Mouse (Mus musculus) hindbrain, embryonic 14.5 days (tissue): ENCODE measurements at regions not wholly inside any gene's neighbourhood (a gene's known extent, or its start where the extent isn't known, plus 50 kb on each side); places are given as distances from the start of the nearest gene placed in this dataset.
A peak's percentile ranks its signal among the peaks of the same experiment; 100 is the strongest.

Experiments used
- ATAC-seq: fragments of 200-750 bp; cut with Nextera tagmentation; 2 replicates; pipeline ENCODE4 v1.8.0; 2017; ENCODE audit warnings: moderate number of reproducible peaks, mild to moderate bottlenecking, moderate TSS enrichment, moderate library complexity; ENCODE audit not compliant: low FRiP score
- DNase-seq: peaks from one replicate; pipeline ENCODE4 v3.0.0-alpha.2; 2015; ENCODE audit warnings: low spot score
- H3K27ac ChIP-seq: fragments of 300-500 bp; sonication (generic); 2 replicates; pipeline ENCODE4 v1.5.1; 2014; ENCODE audit warnings: mild to moderate bottlenecking, moderate library complexity
- H3K27me3 ChIP-seq: fragments of 300-500 bp; sonication (generic); 2 replicates; pipeline ENCODE4 v1.6.1; 2014; ENCODE audit warnings: mild to moderate bottlenecking, low read length, mixed read lengths; ENCODE audit not compliant: control insufficient read depth, insufficient read depth
- H3K36me3 ChIP-seq: fragments of 300-500 bp; sonication (generic); replicated peaks from 2 replicates; pipeline ENCODE4 v1.6.1; 2014; ENCODE audit not compliant: control insufficient read depth, insufficient read depth
- H3K4me1 ChIP-seq: fragments of 300-500 bp; sonication (generic); replicated peaks from 2 replicates; pipeline ENCODE4 v1.6.1; 2014; ENCODE audit warnings: antibody characterized with exemption, low read length, mixed read lengths; ENCODE audit not compliant: control insufficient read depth, insufficient read depth
- H3K4me2 ChIP-seq: fragments of 300-500 bp; sonication (generic); replicated peaks from 2 replicates; pipeline ENCODE4 v1.6.1; 2014; ENCODE audit warnings: mild to moderate bottlenecking, moderate library complexity
- H3K4me3 ChIP-seq: fragments of 300-500 bp; sonication (generic); replicated peaks from 2 replicates; pipeline ENCODE4 v1.5.1; 2014; ENCODE audit warnings: mild to moderate bottlenecking, low read length
- H3K9ac ChIP-seq: fragments of 300-500 bp; sonication (generic); 2 replicates; pipeline ENCODE4 v1.6.1; 2014
- H3K9me3 ChIP-seq: fragments of 300-500 bp; sonication (generic); 2 replicates; pipeline ENCODE4 v1.6.1; 2016; ENCODE audit warnings: low read length; ENCODE audit not compliant: control insufficient read depth
- WGBS: fragments of 180-500 bp; shearing (Covaris S2); extraction: QIAGEN DNeasy Blood & Tissue Kit; methylation state at CpG from one replicate; pipeline ENCODE4 v1.1.7; 2014; 5-methylcytosine and 5-hydroxymethylcytosine counted together

DNA sequence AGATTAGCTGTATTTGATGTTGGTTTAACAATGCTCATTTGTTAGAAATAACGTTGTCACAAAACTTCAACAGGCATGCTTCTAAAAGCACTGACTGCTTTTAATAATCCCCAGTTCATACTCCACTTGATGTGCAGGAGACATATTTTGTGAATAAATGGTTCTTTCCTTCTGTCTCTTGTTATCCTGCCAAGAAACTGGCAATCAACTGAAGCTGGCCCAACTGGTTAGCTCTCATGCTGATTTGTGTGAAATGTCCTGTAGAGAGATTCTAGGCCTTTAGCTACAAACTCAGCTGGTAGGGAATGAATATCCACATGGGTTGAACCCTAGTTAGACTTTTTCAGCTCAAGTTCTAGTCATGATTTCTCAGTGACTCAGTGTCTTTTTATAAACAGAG lies 647.8 kb upstream of the Cntnap5b start:
- no peaks in the 10 kb centered on the region for H3K4me1 ChIP-seq
- H3K9ac ChIP-seq, result no peak overlapping the region
- no peaks in the 10 kb centered on the region for H3K9me3 ChIP-seq
- H3K36me3 ChIP-seq, result no peaks in the 10 kb centered on the region
- H3K27me3 ChIP-seq, result no peaks in the 10 kb centered on the region
- H3K27ac ChIP-seq, result no peak overlapping the region
- no peak overlapping the region for H3K4me2 ChIP-seq
- WGBS, result 64% methylated on average over 1 of the region's 1 CpGs
- peak; percentile 32 for DNase-seq
- ATAC-seq, result no peak
- no peak overlapping the region for H3K4me3 ChIP-seq

DNA sequence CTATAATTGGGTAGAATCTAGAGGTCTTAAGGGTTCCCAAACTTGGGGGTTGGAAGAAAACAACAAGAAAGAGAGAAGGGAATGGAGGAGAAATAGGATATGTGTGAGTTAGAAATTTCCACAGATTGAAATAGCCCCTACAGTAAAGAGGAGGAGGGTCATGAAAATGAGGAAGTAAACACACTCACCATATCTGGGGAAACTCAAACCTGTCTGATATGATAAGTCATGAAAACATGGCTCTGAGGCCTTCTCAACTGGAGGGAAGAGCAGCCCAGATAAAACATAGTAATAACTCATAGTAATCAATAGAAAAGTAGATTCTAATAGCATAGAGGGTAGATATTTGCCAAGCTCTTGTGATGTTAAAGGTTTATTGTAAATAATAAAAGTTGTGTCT lies 638.4 kb upstream of the Cntnap5b start:
- DNase-seq (no peak), ATAC-seq (no peak)
- no peak overlapping the region for H3K4me3 ChIP-seq
- H3K4me2 ChIP-seq, result no peak overlapping the region
- no peaks in the 10 kb centered on the region for H3K9me3 ChIP-seq
- no peaks in the 10 kb centered on the region for H3K27me3 ChIP-seq
- no peaks in the 10 kb centered on the region for H3K4me1 ChIP-seq
- no peaks in the 10 kb centered on the region for H3K36me3 ChIP-seq
- H3K9ac ChIP-seq, result no peak overlapping the region
- no peak overlapping the region for H3K27ac ChIP-seq

DNA sequence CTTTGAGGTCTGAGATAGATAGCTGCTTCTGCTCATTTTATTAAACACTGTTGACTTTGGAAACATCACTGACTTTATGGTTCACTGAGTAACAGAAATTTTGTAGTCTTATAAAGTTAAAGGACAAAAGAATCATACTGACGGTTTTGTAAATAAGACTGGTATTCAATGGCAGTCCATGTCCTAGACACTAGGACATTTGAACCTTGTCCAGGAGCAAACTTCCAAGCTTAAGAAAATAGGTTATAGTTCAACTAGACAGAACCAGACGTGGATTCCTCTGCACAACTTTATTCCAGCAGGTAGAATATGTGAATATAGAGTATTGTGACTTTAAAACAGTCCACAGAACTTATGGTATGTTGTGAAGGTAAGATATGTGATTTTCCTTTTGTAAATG lies 635.0 kb upstream of the Cntnap5b start:
- Histone ChIP-seq H3K4me2 (no peak overlapping the region), H3K9ac (no peak overlapping the region), H3K36me3 (no peaks in the 10 kb centered on the region), H3K27me3 (no peaks in the 10 kb centered on the region), H3K9me3 (no peaks in the 10 kb centered on the region), H3K4me1 (no peaks in the 10 kb centered on the region), H3K27ac (no peak overlapping the region), H3K4me3 (no peak overlapping the region)
- ATAC-seq (no peak), DNase-seq (no peak)
- 62% methylated on average over 2 of the region's 2 CpGs for WGBS

DNA sequence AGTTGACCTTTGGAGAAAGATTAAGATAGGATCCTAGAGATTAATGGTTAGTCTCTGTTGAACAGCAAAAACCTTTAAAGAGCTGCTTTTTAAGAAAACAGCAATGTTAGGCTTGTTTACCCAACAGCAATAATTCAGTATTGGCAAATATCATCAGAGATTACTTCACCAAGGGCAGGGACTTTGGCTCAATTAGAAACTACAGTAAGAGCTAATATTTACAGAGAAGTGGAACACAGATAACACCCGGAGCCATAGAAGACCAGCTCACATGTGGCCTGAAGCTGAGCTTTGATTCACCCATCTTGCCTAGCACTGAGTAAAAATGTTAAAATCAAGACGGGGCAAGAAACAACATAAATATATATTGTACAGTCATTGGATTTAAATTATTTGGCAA lies 611.9 kb upstream of the Cntnap5b start:
- Histone ChIP-seq H3K4me3 (no peak overlapping the region), H3K36me3 (no peaks in the 10 kb centered on the region), H3K27me3 (no peaks in the 10 kb centered on the region), H3K4me2 (no peak overlapping the region), H3K9ac (no peak overlapping the region), H3K9me3 (no peaks in the 10 kb centered on the region), H3K27ac (no peak overlapping the region), H3K4me1 (no peaks in the 10 kb centered on the region)
- DNase-seq (no peak), ATAC-seq (no peak)
- WGBS, result 93% methylated on average over 2 of the region's 2 CpGs
